Mouse (Mus musculus) lung, adult 2 months (tissue): Measurements from ENCODE around the gene Sh2b1.

Experiments
- CTCF ChIP-seq: fragments of 200-500 bp; IDR thresholded peaks from 2 replicates; pipeline ENCODE4 v1.5.1; 2011; ENCODE audit warnings: mild to moderate bottlenecking, low read length, control low read depth; ENCODE audit not compliant: insufficient read depth
- POLR2A ChIP-seq: fragments of 200-500 bp; IDR thresholded peaks from 2 replicates; pipeline ENCODE4 v1.6.1; 2011; ENCODE audit warnings: low read depth, mild to moderate bottlenecking, control low read depth, low read length, borderline replicate concordance; ENCODE audit errors: extremely low read depth

DNA sequence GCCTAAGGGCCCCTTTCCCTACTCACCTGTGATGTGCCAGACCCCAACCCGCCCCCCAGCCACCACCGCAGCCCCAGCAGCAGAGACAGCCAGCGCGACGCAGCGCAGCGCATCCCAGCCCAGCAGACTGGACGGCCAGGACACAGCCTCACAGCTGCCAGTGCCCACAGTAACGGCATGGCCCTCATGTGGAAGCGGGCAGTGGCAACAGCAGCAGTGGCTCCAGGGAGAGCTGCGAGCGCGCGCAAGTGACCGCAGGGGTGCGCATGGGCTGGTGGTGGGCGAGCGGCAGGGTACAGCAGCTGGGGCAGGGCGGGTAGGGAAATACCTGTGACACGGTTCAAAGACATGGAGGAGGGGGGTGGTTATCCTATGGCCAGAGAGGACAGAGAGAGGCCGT lies 29.0 kb downstream of the Sh2b1 start:
- TF ChIP-seq CTCF (no peak), POLR2A (no peak)
